Mouse (Mus musculus) fibroblast of lung, adult 2 months (primary cell): ENCODE data around the gene Olfr710.
"Not testable (repeated sequence)": the region's sequence is repeated elsewhere in the genome, so short reads cannot be mapped to it uniquely, and the experiment has no call there.

Source experiments
- DNase-seq: peaks from one replicate; pipeline ENCODE4 v3.0.0-alpha.2; 2011; ENCODE audit warnings: low read depth

Olfr710 gene

GRCm38 (mm10) chr7:106948212-106948611, at the start of gene Olfr710:
Olfr710 (minus strand) TSS chr7:106948312.
- no peak for DNase-seq

- DNase-seq, result no peak
Measured at GRCm38 (mm10) chr7:106985236-106985635, 37.1 kb upstream of the Olfr710 start.

DNA sequence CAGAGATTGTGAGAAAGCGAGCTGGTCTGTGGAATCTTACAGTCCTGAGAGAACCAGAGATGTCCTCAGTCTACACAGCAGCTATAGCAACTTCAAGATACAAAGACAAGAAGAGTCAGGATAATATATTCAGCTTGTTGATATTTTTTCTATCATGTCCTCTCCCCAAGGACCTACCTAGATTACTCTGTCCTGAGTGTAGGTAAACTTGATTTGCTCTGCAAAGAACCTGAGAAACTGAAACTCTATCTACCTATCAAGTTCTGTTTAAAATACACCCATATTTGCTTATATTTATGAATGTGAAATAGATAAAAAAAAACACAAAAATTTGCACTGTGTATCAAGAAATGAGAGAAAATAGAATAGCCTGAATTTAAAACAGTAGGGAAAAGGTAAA, 27.2 kb upstream of the Olfr710 start, which contains the start of gene Olfr711:
Gene Olfr711 (minus strand): TSS at position 101 of the 400 bp plus-strand sequence.
- no peak for DNase-seq

GRCm38 (mm10) chr7:106967503-106967902, 19.4 kb upstream of the Olfr710 start:
- DNase-seq, result not testable (repeated sequence)

GRCm38 (mm10) chr7:106963837-106964236, 15.7 kb upstream of the Olfr710 start, which contains the start of gene Olfr6:
Olfr6 (minus strand) TSS chr7:106963937.
- DNase-seq, result no peak

- DNase-seq, result no peak
Measured at GRCm38 (mm10) chr7:106932119-106932518, 16.0 kb downstream of the Olfr710 start, which contains the start of gene Olfr709-ps1. Olfr709-ps1 (minus strand) TSS chr7:106932219.

DNA sequence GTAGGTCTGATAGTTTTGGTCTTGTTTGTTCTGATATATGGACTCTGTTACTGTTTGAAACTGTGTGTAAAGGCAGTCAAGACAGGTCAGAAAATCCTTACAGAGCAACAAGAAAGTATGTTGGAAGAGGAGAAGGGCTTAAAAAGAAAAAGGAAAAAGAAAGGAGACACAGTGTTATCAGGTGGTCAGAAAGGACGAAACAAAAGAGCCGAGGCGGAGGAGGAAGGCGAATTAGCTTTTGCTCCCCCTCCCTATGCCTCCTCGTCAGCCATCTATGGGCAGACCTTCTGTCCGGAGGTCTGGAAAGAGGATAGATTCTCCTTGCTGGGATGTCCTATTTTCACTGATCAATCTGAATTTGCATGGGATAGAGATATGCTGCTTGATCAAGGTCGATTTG, 27.2 kb downstream of the Olfr710 start:
- not testable (repeated sequence) for DNase-seq

- no peak for DNase-seq
Measured at GRCm38 (mm10) chr7:106907676-106908075, 40.4 kb downstream of the Olfr710 start, which contains the start of gene Olfr1532-ps1. Olfr1532-ps1 (plus strand) TSS chr7:106908001.

DNA sequence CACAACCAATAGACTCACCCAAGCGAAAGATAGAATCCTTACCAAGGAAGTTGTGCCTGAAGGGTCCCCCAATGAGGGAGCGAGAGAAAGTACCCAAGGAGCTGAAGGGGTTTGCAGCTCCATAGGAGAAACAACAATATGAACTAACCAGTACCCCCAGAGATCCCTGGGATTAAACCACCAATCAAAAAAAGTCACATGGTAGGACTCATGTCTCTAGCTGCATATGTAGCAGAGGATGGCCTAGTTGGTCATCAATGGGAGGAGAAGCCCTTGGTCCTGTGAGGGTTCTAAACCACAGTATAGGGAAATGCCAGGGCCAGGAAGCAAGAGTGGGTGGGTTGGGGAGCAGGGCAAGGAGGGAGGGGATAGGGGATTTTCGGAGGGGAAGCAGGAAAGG, 47.0 kb downstream of the Olfr710 start, which contains the start of gene Olfr707:
Gene Olfr707 (minus strand): TSS at position 101 of the 400 bp plus-strand sequence.
- DNase-seq, result not testable (repeated sequence)
